Mouse (Mus musculus): ENCODE results near the gene Gm45785. TPM values are rescaled to one million over a fixed set of nuclear protein-coding genes. Genes with fewer than 3 reads are reported as not detected.

Gm45785 gene
- polyA plus RNA-seq, 1 experiment from 2014 or later = not detected

DNA sequence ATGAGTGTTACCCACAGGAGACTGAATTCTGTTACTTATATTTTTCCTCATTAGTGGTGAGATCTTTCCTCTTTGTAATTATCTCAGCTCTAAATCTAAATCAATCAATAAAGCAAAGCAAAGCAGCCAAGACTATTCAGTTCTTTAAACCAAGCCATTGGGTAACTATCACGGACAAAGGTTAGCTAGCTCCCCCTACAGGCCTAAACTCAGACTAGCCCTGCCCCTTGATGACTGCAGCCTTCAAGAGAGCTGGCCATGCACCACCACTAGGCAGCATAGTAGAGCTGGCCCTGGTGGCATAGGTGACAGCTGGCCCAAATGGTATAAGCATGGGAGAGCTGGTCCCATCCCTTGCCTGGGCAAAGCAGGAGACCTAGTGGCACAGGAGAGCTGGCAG is 50.4 kb downstream of the Gm45785 start:
- H3K27me3 ChIP-seq (ENCODE audit: control insufficient read depth, insufficient read depth, low read length) = no peaks in the 10 kb centered on the region
- H3K4me2 ChIP-seq (ENCODE audit: low read depth, low read length, severe bottlenecking) = no peak overlapping the region
- no peak overlapping the region for H3K27ac ChIP-seq (ENCODE audit: low read depth, low read length)
- ATAC-seq (replicated peaks; ENCODE audit: low FRiP score) (no peak), DNase-seq (ENCODE audit: low spot score) (no peak)
- H3K9ac ChIP-seq (ENCODE audit: low read length) = no peak overlapping the region
- H3K9me3 ChIP-seq (ENCODE audit: control insufficient read depth, low read length) = no peaks in the 10 kb centered on the region
- no peaks in the 10 kb centered on the region for H3K4me1 ChIP-seq (replicated peaks; ENCODE audit: control insufficient read depth, insufficient read depth, low read length)
- WGBS = 7% methylated on average over 1 of the region's 1 CpGs
- no peaks in the 10 kb centered on the region for H3K36me3 ChIP-seq (ENCODE audit: control insufficient read depth, insufficient read depth, low read length)
- H3K4me3 ChIP-seq (ENCODE audit: low read depth, low read length) = no peak overlapping the region

- no peak for ATAC-seq (replicated peaks; ENCODE audit: low FRiP score)
- no peaks in the 10 kb centered on the region for H3K4me1 ChIP-seq (replicated peaks; ENCODE audit: control insufficient read depth, insufficient read depth, low read length)
- no peak overlapping the region for H3K4me3 ChIP-seq (ENCODE audit: low read depth, low read length)
- no peaks in the 10 kb centered on the region for H3K27me3 ChIP-seq (ENCODE audit: control insufficient read depth, insufficient read depth, low read length)
- H3K36me3 ChIP-seq (ENCODE audit: control insufficient read depth, insufficient read depth, low read length) = no peaks in the 10 kb centered on the region
- WGBS = 82% methylated on average over 6 of the region's 6 CpGs
- H3K9me3 ChIP-seq (ENCODE audit: control insufficient read depth, low read length) = no peaks in the 10 kb centered on the region
- DNase-seq (ENCODE audit: low spot score) = no peak
- no peak overlapping the region for H3K9ac ChIP-seq (ENCODE audit: low read length)
- H3K4me2 ChIP-seq (ENCODE audit: low read depth, low read length, severe bottlenecking) = no peak overlapping the region
- H3K27ac ChIP-seq (ENCODE audit: low read depth, low read length) = no peak overlapping the region
Observed at GRCm38 (mm10) chr7:140802629-140803028, 53.5 kb downstream of the Gm45785 start.

DNA sequence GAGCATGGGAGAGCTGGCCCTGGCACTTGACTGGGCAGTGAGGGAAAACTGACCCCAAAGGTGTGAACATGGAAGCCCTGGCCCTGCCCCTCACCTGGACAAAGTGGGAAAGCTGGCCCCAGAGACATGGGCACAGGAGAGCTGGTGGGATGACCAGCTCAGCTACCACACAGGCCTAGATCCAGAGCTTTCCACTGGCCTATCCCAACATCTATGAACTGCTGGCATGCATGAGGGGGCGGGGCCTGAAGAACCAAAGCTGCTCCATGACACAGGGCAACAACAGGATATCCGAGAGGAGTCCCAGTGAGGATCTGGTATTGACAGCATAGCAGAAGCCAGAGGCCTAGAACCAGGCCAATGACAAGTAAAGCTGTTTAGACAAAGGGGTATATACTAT is 57.9 kb downstream of the Gm45785 start:
- 65% methylated on average over 2 of the region's 2 CpGs for WGBS
- ATAC-seq (replicated peaks; ENCODE audit: low FRiP score) = no peak

DNA sequence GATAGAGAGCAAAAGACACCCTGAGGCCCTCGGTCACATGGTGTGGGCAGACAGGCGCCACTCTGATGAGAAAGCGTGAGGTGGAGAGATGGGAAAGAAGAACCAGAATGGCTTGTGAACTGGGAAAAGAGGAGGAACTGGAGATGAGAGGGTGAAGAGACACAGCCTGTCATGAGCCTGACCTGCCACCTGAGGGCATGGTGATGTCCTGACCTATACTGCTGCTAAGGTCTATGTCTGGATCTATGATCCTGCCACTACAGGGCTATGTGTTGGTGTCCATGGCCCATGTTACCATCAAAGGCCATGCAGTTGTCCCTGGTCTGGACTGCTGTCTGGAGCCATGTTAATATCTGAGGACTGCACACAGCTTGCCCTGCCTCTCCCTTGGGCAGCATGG is 58.5 kb downstream of the Gm45785 start:
- DNase-seq (ENCODE audit: low spot score) = no peak

More for the DNA sequence above, 57.9 kb downstream of the Gm45785 start:
- Histone ChIP-seq H3K36me3 (ENCODE audit: control insufficient read depth, insufficient read depth, low read length) (no peaks in the 10 kb centered on the region), H3K4me2 (ENCODE audit: low read depth, low read length, severe bottlenecking) (no peak overlapping the region), H3K4me3 (ENCODE audit: low read depth, low read length) (no peak overlapping the region), H3K27ac (ENCODE audit: low read depth, low read length) (no peak overlapping the region), H3K9ac (ENCODE audit: low read length) (no peak overlapping the region), H3K4me1 (replicated peaks; ENCODE audit: control insufficient read depth, insufficient read depth, low read length) (no peaks in the 10 kb centered on the region), H3K27me3 (ENCODE audit: control insufficient read depth, insufficient read depth, low read length) (no peaks in the 10 kb centered on the region), H3K9me3 (ENCODE audit: control insufficient read depth, low read length) (no peaks in the 10 kb centered on the region)
- no peak for DNase-seq (ENCODE audit: low spot score)

GRCm38 (mm10) chr7:140793541-140793940 is 62.6 kb downstream of the Gm45785 start:
- Histone ChIP-seq H3K27me3 (ENCODE audit: control insufficient read depth, insufficient read depth, low read length) (no peaks in the 10 kb centered on the region), H3K4me2 (ENCODE audit: low read depth, low read length, severe bottlenecking) (no peak overlapping the region), H3K9ac (ENCODE audit: low read length) (no peak overlapping the region), H3K9me3 (ENCODE audit: control insufficient read depth, low read length) (no peaks in the 10 kb centered on the region), H3K4me1 (replicated peaks; ENCODE audit: control insufficient read depth, insufficient read depth, low read length) (no peaks in the 10 kb centered on the region), H3K27ac (ENCODE audit: low read depth, low read length) (no peak overlapping the region), H3K36me3 (ENCODE audit: control insufficient read depth, insufficient read depth, low read length) (no peaks in the 10 kb centered on the region), H3K4me3 (ENCODE audit: low read depth, low read length) (no peak overlapping the region)
- no peak for ATAC-seq (replicated peaks; ENCODE audit: low FRiP score)
- 82% methylated on average over 4 of the region's 4 CpGs for WGBS
- no peak for DNase-seq (ENCODE audit: low spot score)

More for the DNA sequence above, 58.5 kb downstream of the Gm45785 start:
- 85% methylated on average over 3 of the region's 3 CpGs for WGBS
- H3K9ac ChIP-seq (ENCODE audit: low read length) = no peak overlapping the region
- H3K27me3 ChIP-seq (ENCODE audit: control insufficient read depth, insufficient read depth, low read length) = no peaks in the 10 kb centered on the region
- no peaks in the 10 kb centered on the region for H3K9me3 ChIP-seq (ENCODE audit: control insufficient read depth, low read length)
- no peaks in the 10 kb centered on the region for H3K36me3 ChIP-seq (ENCODE audit: control insufficient read depth, insufficient read depth, low read length)
- H3K4me2 ChIP-seq (ENCODE audit: low read depth, low read length, severe bottlenecking) = no peak overlapping the region
- no peaks in the 10 kb centered on the region for H3K4me1 ChIP-seq (replicated peaks; ENCODE audit: control insufficient read depth, insufficient read depth, low read length)
- no peak for ATAC-seq (replicated peaks; ENCODE audit: low FRiP score)
- H3K4me3 ChIP-seq (ENCODE audit: low read depth, low read length) = no peak overlapping the region
- H3K27ac ChIP-seq (ENCODE audit: low read depth, low read length) = no peak overlapping the region

DNA sequence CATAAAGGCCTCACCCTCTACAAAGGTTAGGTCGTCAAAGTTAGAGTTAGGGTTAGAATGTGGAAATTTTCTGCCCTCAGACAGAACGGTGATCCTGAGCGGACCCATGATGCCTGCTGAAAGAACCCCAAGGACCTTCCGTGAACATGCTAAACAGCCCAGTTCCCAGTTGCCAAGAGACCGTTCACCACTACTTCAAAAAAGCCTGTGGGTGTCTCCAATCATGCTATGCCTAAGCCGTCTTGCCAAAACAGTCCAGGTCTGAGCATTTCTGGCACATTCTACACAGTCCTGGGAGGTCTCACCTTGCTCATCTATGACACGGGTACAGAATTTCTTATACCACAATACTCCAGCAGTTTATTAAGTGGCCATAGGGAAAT is 68.1 kb downstream of the Gm45785 start:
- ATAC-seq (replicated peaks; ENCODE audit: low FRiP score) = no peak
- H3K4me3 ChIP-seq (ENCODE audit: low read depth, low read length) = no peak overlapping the region
- WGBS = 85% methylated on average over 7 of the region's 7 CpGs
- no peaks in the 10 kb centered on the region for H3K4me1 ChIP-seq (replicated peaks; ENCODE audit: control insufficient read depth, insufficient read depth, low read length)
- H3K4me2 ChIP-seq (ENCODE audit: low read depth, low read length, severe bottlenecking) = no peak overlapping the region
- DNase-seq (ENCODE audit: low spot score) = no peak
- H3K9ac ChIP-seq (ENCODE audit: low read length) = no peak overlapping the region
- no peak overlapping the region for H3K27ac ChIP-seq (ENCODE audit: low read depth, low read length)
- H3K9me3 ChIP-seq (ENCODE audit: control insufficient read depth, low read length) = no peaks in the 10 kb centered on the region
- H3K27me3 ChIP-seq (ENCODE audit: control insufficient read depth, insufficient read depth, low read length) = no peaks in the 10 kb centered on the region
- no peaks in the 10 kb centered on the region for H3K36me3 ChIP-seq (ENCODE audit: control insufficient read depth, insufficient read depth, low read length)

DNA sequence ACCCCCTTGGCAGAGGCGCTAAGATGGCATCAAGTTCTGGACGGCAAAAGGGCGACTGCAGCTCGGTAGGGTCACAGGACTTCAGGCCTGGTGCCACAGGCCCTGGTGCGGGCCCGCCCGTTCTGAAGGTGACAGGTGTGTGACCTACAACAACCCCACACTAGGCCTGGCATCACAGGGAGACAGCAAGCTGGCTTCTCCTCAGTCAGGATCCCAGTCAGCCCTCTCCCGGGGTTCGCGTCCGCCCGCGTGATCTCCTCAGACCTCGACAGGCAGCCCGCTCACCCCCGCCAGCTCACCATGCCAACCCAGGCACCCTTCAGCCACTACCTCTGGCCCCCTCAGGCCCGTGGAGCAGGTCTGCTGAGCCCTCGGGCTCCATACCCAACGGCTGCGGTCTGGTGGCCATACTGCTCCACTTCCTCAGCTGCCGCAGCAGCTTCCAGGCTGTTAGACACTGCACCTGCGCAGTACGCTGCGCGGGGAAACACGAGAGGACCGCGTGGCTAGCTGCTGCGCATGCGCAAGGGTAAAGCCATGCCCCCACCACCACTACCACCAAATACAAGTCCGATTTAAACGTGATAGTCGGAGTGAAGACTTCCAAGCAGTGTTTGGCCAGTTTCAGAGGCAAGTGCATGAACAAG is 68.6 kb downstream of the Gm45785 start, which contains the start of gene Syce1:
Gene Syce1, minus strand, starts transcription at position 447 of the 647 bp plus-strand sequence.
- Histone ChIP-seq H3K9me3 (ENCODE audit: control insufficient read depth, low read length) (no peaks in the 10 kb centered on the region), H3K4me2 (ENCODE audit: low read depth, low read length, severe bottlenecking) (no peak within 1 kb of the TSS), H3K36me3 (ENCODE audit: control insufficient read depth, insufficient read depth, low read length) (no peaks in the 10 kb centered on the region), H3K9ac (ENCODE audit: low read length) (no peak within 1 kb of the TSS), H3K27ac (ENCODE audit: low read depth, low read length) (no peak within 1 kb of the TSS), H3K27me3 (ENCODE audit: control insufficient read depth, insufficient read depth, low read length) (no peaks in the 10 kb centered on the region), H3K4me1 (replicated peaks; ENCODE audit: control insufficient read depth, insufficient read depth, low read length) (no peaks in the 10 kb centered on the region), H3K4me3 (ENCODE audit: low read depth, low read length) (no peak within 1 kb of the TSS)
- 85% methylated on average over 33 of the region's 33 CpGs for WGBS
- DNase-seq (ENCODE audit: low spot score) (no peak), ATAC-seq (replicated peaks; ENCODE audit: low FRiP score) (no peak)

GRCm38 (mm10) chr7:140780548-140780947 is 75.6 kb downstream of the Gm45785 start:
- Histone ChIP-seq H3K4me3 (ENCODE audit: low read depth, low read length) (no peak overlapping the region), H3K9me3 (ENCODE audit: control insufficient read depth, low read length) (no peaks in the 10 kb centered on the region), H3K27ac (ENCODE audit: low read depth, low read length) (no peak overlapping the region), H3K4me2 (ENCODE audit: low read depth, low read length, severe bottlenecking) (no peak overlapping the region), H3K27me3 (ENCODE audit: control insufficient read depth, insufficient read depth, low read length) (no peaks in the 10 kb centered on the region), H3K4me1 (replicated peaks; ENCODE audit: control insufficient read depth, insufficient read depth, low read length) (no peaks in the 10 kb centered on the region), H3K9ac (ENCODE audit: low read length) (no peak overlapping the region), H3K36me3 (ENCODE audit: control insufficient read depth, insufficient read depth, low read length) (no peaks in the 10 kb centered on the region)
- no peak for ATAC-seq (replicated peaks; ENCODE audit: low FRiP score)
- no peak for DNase-seq (ENCODE audit: low spot score)
- 84% methylated on average over 4 of the region's 4 CpGs for WGBS
